Mouse (Mus musculus): ENCODE measurements around the gene Tnn.

Tnn gene

GRCm38 (mm10) chr1:160043271-160043975, 110.0 kb downstream of the Tnn start:
- DNase-seq = no peak

- no peak for DNase-seq
Measured at GRCm38 (mm10) chr1:160042351-160042750, 111.0 kb downstream of the Tnn start.

- DNase-seq = no peak
Measured at GRCm38 (mm10) chr1:160041264-160041775, 112.1 kb downstream of the Tnn start.

- DNase-seq = no peak
Measured at GRCm38 (mm10) chr1:160039951-160040645, 113.3 kb downstream of the Tnn start.

DNA sequence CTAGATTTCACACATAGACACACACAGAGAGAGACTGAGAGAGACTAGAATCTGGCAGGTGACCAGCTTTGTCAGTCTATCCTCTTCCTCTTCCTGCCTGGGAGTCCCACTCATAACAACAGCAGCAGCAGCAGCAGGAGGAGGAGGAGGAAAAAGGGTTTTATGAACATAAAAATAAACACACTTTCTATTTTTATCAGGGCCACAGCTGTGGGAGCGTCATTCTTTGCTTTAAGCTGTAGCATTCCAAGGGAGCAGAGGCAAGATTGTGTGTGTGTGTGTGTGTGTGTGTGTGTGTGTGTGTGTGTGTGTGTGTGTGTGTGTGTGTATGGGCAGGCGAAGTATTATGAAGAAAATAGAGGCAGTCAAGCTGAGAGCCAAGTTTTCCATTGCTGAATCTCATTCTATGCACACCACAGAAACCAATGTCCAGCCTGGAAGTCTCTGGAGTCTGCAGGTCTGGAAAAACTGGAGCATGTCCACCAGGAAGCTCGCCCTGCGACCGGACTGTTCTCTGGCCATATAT, 116.3 kb downstream of the Tnn start:
- DNase-seq = no peak

- DNase-seq = no peak
Measured at GRCm38 (mm10) chr1:160035561-160035960, 117.8 kb downstream of the Tnn start.
